Mouse (Mus musculus) liver, postnatal 0 days (tissue): ENCODE results near the gene Acbd7. TPM values are rescaled to one million over a fixed set of nuclear protein-coding genes. Genes with fewer than 3 reads are reported as not detected.

ENCODE experiments used
- ATAC-seq: fragments of 200-750 bp; cut with Nextera tagmentation; 2 replicates; pipeline ENCODE4 v1.8.0; 2017; ENCODE audit warnings: mild to moderate bottlenecking, moderate library complexity
- DNase-seq: peaks from one replicate; pipeline ENCODE4 v3.0.0-alpha.2; 2016
- H3K27ac ChIP-seq: fragments of 300-500 bp; sonication (generic); 2 replicates; pipeline ENCODE4 v1.5.1; 2014; ENCODE audit warnings: antibody characterized with exemption, moderate library complexity, mild to moderate bottlenecking, low read depth
- H3K27me3 ChIP-seq: fragments of 300-500 bp; sonication (generic); 2 replicates; pipeline ENCODE4 v1.6.1; 2014; ENCODE audit warnings: low read length, control low read depth, mixed read lengths; ENCODE audit not compliant: insufficient read depth
- H3K36me3 ChIP-seq: fragments of 300-500 bp; sonication (generic); replicated peaks from 2 replicates; pipeline ENCODE4 v1.6.1; 2014; ENCODE audit warnings: mild to moderate bottlenecking, control low read depth, low read length, moderate library complexity, mixed read lengths; ENCODE audit not compliant: insufficient read depth
- H3K4me1 ChIP-seq: fragments of 300-500 bp; sonication (generic); 2 replicates; pipeline ENCODE4 v1.6.1; 2014; ENCODE audit warnings: antibody characterized with exemption, mild to moderate bottlenecking, control low read depth; ENCODE audit not compliant: insufficient read depth
- H3K4me2 ChIP-seq: fragments of 300-500 bp; sonication (generic); 2 replicates; pipeline ENCODE4 v1.6.1; 2014; ENCODE audit warnings: low read depth, mild to moderate bottlenecking, low read length, moderate library complexity, mixed read lengths
- H3K4me3 ChIP-seq: fragments of 300-500 bp; sonication (generic); 2 replicates; pipeline ENCODE4 v1.5.1; 2014; ENCODE audit warnings: low read depth, low read length
- H3K9ac ChIP-seq: fragments of 300-500 bp; sonication (generic); replicated peaks from 2 replicates; pipeline ENCODE4 v1.6.1; 2014; ENCODE audit warnings: mild to moderate bottlenecking, moderate library complexity
- H3K9me3 ChIP-seq: fragments of 300-500 bp; sonication (generic); 2 replicates; pipeline ENCODE4 v1.6.1; 2016; ENCODE audit warnings: mild to moderate bottlenecking, control low read depth, low read length, mixed read lengths
- CTCF ChIP-seq: sonication (generic); IDR thresholded peaks from 2 replicates; pipeline ENCODE4 v1.5.1; 2016; ENCODE audit warnings: antibody characterized with exemption, low read depth
- EP300 ChIP-seq: IDR thresholded peaks from 2 replicates; pipeline ENCODE4 v1.6.1; 2016; ENCODE audit warnings: antibody characterized with exemption, low read depth, mild to moderate bottlenecking
- WGBS: fragments of 180-500 bp; shearing (Covaris S2); extraction: QIAGEN DNeasy Blood & Tissue Kit; methylation state at CpG from one replicate; pipeline ENCODE4 v1.1.7; 2014; ENCODE audit not compliant: insufficient replicate concordance; 5-methylcytosine and 5-hydroxymethylcytosine counted together
- polyA plus RNA-seq: library from polyadenylated mRNA; unstranded; fragments of >200 nt; fragmentation: Nextera tagmentation; extraction: Ambion mirVana; gene quantifications from 2 replicates; pipeline ENCODE4 v1.2.1, GENCODE M21; 2015

The Acbd7 gene
- polyA plus RNA-seq, 1 experiment from 2014 or later: 0.29 TPM

- peak; percentile 98 for DNase-seq
- peaks cover 26% of the 10 kb centered on the region for H3K4me1 ChIP-seq
- peak within 1 kb of the TSS; percentile 61 for H3K4me3 ChIP-seq
- TF ChIP-seq CTCF (0 out of 2 replicates have a peak, but pooled peaks have one; percentile 2), EP300 (peak; percentile 41; the same call in 1 of the 2 replicates)
- H3K9ac ChIP-seq: peak within 1 kb of the TSS; percentile 64
- H3K36me3 ChIP-seq: peaks cover 5% of the 10 kb centered on the region
- peak; percentile 94 for ATAC-seq
- peak within 1 kb of the TSS; percentile 69 for H3K27ac ChIP-seq
- WGBS: 0% methylated on average over 40 of the region's 45 CpGs
- H3K9me3 ChIP-seq: no peaks in the 10 kb centered on the region
- H3K4me2 ChIP-seq: peak within 1 kb of the TSS; percentile 83
- H3K27me3 ChIP-seq: 0 out of 2 replicates have a peak, but pooled peaks cover 3% of the 10 kb centered on the region
Measured at GRCm38 (mm10) chr2:3332484-3333242, 3.3 kb upstream of the Acbd7 start, which contains the start of gene Rpp38. Rpp38 (minus strand) TSS chr2:3332643.

DNA sequence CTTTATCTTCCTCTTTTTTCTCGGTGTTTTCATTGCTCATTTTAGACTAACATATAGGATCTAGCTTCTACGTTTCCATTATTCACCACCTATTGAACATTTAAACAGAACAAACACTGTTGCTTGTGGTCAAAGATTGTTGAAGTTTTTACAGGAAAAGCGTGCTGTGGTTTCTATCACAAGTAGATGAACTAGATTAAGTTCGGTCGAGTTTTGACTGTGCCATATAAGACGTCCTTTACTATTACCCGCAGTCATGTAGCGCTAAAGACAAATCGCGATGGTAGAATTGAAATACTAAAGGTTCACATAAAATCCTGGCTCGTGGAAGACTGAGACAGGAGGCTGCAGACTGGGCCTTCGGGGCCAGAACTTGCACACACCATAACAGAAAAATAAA, 2.2 kb upstream of the Acbd7 start:
- no peak overlapping the region for H3K9ac ChIP-seq
- no peak overlapping the region for H3K27ac ChIP-seq
- 77% methylated on average over 12 of the region's 12 CpGs for WGBS
- ATAC-seq (no peak), DNase-seq (no peak)
- H3K9me3 ChIP-seq: no peaks in the 10 kb centered on the region
- TF ChIP-seq CTCF: no peak
- no peak for TF ChIP-seq EP300
- peaks cover 26% of the 10 kb centered on the region for H3K4me1 ChIP-seq
- H3K4me3 ChIP-seq: no peak overlapping the region
- H3K27me3 ChIP-seq: 0 out of 2 replicates have a peak, but pooled peaks cover 3% of the 10 kb centered on the region
- peaks cover 5% of the 10 kb centered on the region for H3K36me3 ChIP-seq
- H3K4me2 ChIP-seq: no peak overlapping the region

- 70% methylated on average over 4 of the region's 4 CpGs for WGBS
Measured at GRCm38 (mm10) chr2:3348422-3348821, 12.5 kb downstream of the Acbd7 start.

DNA sequence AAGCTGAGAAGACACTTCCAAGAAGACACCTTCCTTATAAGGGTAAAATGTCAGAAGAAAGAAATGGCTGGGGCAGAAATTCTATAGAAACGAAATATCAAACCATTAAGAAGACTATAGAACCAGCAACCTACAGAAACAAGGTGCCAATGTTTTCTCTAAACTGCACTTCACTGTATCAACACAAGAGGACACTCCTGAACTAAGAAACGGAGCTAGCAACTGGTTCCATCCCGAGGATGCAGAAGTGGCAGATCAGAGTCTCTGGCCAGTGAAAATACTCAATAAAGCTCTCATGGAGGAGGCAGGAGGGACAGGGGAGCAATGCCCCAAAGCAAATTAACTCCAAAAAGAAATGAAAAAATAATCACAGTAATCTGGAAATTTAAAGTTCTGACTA, 13.0 kb downstream of the Acbd7 start:
- DNase-seq (no peak), ATAC-seq (peak; percentile 31; the same call in 1 of the 2 replicates)
- no peaks in the 10 kb centered on the region for H3K9me3 ChIP-seq
- TF ChIP-seq CTCF (peak; percentile 83), EP300 (no peak)
- WGBS: 13% methylated on average over 3 of the region's 3 CpGs
- no peaks in the 10 kb centered on the region for H3K4me1 ChIP-seq
- H3K4me3 ChIP-seq: no peak overlapping the region
- H3K4me2 ChIP-seq: no peak overlapping the region
- no peaks in the 10 kb centered on the region for H3K36me3 ChIP-seq
- H3K27ac ChIP-seq: no peak overlapping the region
- H3K9ac ChIP-seq: no peak overlapping the region
- H3K27me3 ChIP-seq: no peaks in the 10 kb centered on the region

More at GRCm38 (mm10) chr2:3348422-3348821, 12.5 kb downstream of the Acbd7 start:
- Histone ChIP-seq H3K4me1 (no peaks in the 10 kb centered on the region), H3K27me3 (no peaks in the 10 kb centered on the region), H3K4me3 (no peak overlapping the region), H3K36me3 (no peaks in the 10 kb centered on the region), H3K9ac (no peak overlapping the region), H3K4me2 (no peak overlapping the region), H3K9me3 (no peaks in the 10 kb centered on the region), H3K27ac (no peak overlapping the region)
- ATAC-seq (no peak), DNase-seq (no peak)
- TF ChIP-seq EP300: no peak
- no peak for TF ChIP-seq CTCF

- no peak overlapping the region for H3K27ac ChIP-seq
- no peaks in the 10 kb centered on the region for H3K9me3 ChIP-seq
- no peak overlapping the region for H3K9ac ChIP-seq
- no peak overlapping the region for H3K4me2 ChIP-seq
- H3K4me1 ChIP-seq: no peaks in the 10 kb centered on the region
- no peak for TF ChIP-seq CTCF
- TF ChIP-seq EP300: no peak
- no peak for ATAC-seq
- no peaks in the 10 kb centered on the region for H3K36me3 ChIP-seq
- H3K4me3 ChIP-seq: no peak overlapping the region
- no peak for DNase-seq
- H3K27me3 ChIP-seq: no peaks in the 10 kb centered on the region
Measured at GRCm38 (mm10) chr2:3353160-3353559, 17.2 kb downstream of the Acbd7 start.

- Histone ChIP-seq H3K4me2 (no peak overlapping the region), H3K27ac (no peak overlapping the region), H3K4me3 (no peak overlapping the region), H3K9me3 (no peaks in the 10 kb centered on the region), H3K4me1 (no peaks in the 10 kb centered on the region), H3K36me3 (no peaks in the 10 kb centered on the region), H3K9ac (no peak overlapping the region), H3K27me3 (no peaks in the 10 kb centered on the region)
- ATAC-seq (no peak), DNase-seq (no peak)
- TF ChIP-seq EP300 (no peak), CTCF (no peak)
- 74% methylated on average over 8 of the region's 8 CpGs for WGBS
Measured at GRCm38 (mm10) chr2:3355793-3356192, 19.8 kb downstream of the Acbd7 start.
